Mouse (Mus musculus) MEL-GATA-1-ER (cell line): ENCODE results near the gene Kdm2b.
"Not testable (repeated sequence)": the region's sequence is repeated elsewhere in the genome, so short reads cannot be mapped to it uniquely, and the experiment has no call there.

Source experiments
- DNase-seq: peaks from one replicate; pipeline ENCODE4 v3.0.0-alpha.2; 2012; ENCODE audit warnings: low read depth; ENCODE audit errors: extremely low read depth

Kdm2b gene

DNA sequence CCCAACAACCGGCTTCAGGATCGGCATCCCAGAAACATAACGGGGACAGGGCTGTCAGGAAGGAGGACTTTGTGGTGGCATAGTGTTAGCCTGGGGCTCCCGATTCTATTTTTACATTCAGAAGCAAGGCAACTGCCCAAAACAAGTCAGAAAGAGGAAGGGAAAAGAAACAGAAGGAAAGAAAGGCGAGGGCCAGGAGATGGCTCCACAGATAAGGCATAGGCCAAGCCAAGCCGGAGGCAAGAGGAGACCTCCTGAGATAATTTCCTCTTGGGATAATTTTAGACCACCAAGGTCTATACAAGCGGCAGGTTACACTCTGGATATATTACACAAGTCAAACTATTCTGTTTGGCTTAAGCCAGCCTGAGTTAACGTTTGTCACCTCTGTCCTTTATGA, 10.7 kb downstream of the Kdm2b start:
- DNase-seq, result no peak

DNA sequence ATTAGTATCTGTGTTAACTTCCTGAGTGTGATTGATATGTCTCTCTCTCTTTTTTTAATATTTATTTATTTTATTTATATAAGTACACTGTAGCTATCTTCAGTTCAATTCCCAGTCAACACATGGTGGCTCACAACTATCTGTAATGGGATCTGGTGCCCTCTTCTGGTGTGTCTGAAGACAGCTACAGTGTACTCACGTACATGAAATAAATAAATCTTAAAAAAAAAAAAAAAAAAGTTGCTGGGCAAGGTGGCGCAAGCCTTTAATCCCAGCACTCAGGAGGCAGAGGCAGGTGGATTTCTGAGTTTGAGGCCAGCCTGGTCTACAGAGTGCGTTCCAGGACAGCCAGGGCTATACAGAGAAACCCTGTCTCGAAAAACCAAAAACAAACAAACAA, 14.9 kb downstream of the Kdm2b start:
- DNase-seq, result not testable (repeated sequence)

DNA sequence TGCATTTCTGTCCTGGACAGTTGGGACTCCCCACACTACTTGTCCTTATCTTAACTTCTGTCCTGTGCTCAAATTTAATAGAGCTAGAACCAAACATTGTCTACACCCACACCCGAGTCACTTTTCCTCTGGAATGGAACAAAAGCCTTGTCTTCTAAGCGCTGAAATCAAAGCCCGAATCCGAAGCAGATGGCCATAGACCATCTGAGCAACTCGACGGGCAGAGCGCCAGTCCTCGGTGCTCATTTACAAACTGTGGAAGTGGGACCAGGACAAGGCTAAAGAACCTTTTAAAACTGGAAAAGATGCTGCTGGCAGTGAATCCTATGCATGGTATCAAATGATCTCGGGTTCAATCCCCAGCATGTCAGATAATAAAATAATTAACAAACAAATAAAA, 17.5 kb downstream of the Kdm2b start:
- DNase-seq, result no peak

DNA sequence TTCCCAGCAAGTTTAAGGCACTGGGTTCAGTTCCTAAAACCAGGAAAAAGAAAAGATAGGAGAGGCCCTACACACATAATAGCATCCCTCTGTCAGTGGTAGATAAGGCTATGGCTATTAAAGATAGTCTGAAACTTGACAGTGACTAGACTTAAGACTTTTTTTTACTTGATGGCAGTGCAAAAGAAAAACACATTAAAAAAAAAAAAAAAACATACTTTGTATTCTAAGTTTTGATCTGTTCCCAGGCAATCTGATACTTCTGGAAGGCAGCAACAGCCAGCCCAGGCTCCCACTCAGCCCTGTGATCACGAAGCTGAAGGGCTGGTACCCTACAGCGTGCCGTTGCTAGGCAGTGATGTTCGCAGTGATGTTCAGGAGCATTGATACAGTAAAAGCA, 18.2 kb downstream of the Kdm2b start:
- no peak for DNase-seq

DNA sequence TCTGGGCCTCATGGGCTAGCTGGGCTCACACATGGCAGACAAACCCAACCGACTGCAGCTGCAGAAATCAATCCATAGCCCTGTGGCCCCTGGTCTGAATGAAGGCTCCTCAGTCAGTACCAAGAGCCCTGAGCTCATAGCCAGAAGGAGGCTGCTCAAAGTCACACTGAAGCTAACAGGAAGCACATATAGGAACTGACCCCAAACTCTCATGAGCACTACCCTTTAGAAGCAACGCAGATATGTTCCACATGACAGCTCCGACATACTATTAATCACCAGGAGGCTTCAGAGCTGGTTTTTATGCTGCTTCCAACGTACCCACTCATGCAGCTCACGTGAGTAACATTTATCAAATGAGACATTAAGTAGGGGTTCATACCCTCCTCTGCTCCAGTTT, 19.6 kb downstream of the Kdm2b start:
- DNase-seq, result no peak

DNA sequence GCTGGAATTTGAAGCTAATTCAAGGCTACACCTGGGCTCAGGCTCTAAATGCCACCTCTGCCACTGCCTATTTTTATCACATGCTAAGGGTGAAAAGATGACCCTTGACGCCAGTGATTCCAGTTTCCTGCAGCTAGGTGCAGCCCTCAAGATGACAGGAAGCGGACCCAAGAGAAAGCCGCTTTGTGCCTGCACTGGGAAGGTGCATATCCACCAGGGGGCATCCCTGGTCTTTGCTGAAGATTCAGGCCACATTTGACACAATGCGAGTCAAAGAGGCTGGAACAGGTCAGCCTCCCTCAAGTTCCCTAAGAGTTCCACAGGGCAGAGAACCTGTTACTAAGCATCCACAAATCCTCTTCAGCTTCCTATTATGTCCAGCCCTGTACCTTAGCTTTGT, 21.3 kb downstream of the Kdm2b start:
- DNase-seq, result no peak

- DNase-seq, result no peak
Observed at GRCm38 (mm10) chr5:122965427-122965826, 24.2 kb downstream of the Kdm2b start.

GRCm38 (mm10) chr5:122964853-122965252, 24.8 kb downstream of the Kdm2b start:
- DNase-seq, result no peak

- no peak for DNase-seq
Observed at GRCm38 (mm10) chr5:122961905-122962304, 27.7 kb downstream of the Kdm2b start.

- DNase-seq, result no peak
Observed at GRCm38 (mm10) chr5:122959391-122959790, 30.2 kb downstream of the Kdm2b start.

DNA sequence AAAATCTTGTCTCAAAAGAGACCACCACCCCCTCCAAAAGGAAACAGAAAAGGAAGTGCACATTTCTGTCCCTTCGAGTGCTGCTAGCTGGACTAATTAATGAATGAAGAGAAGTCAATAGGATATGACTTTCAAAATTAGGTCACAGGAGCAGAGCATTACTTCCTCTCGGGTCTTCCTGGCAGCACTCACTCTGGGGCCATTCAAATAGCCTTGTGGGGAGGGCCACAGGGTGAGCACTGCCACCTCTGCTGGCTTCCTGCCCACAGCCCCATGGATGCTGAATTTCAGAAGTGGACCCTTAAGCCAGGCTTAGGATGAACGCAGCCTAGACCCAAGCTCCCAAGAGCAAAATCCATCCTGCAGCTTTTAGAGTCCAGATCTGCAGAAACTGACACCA, 33.6 kb downstream of the Kdm2b start:
- no peak for DNase-seq

- no peak for DNase-seq
Observed at GRCm38 (mm10) chr5:122951913-122952641, 37.5 kb downstream of the Kdm2b start.

DNA sequence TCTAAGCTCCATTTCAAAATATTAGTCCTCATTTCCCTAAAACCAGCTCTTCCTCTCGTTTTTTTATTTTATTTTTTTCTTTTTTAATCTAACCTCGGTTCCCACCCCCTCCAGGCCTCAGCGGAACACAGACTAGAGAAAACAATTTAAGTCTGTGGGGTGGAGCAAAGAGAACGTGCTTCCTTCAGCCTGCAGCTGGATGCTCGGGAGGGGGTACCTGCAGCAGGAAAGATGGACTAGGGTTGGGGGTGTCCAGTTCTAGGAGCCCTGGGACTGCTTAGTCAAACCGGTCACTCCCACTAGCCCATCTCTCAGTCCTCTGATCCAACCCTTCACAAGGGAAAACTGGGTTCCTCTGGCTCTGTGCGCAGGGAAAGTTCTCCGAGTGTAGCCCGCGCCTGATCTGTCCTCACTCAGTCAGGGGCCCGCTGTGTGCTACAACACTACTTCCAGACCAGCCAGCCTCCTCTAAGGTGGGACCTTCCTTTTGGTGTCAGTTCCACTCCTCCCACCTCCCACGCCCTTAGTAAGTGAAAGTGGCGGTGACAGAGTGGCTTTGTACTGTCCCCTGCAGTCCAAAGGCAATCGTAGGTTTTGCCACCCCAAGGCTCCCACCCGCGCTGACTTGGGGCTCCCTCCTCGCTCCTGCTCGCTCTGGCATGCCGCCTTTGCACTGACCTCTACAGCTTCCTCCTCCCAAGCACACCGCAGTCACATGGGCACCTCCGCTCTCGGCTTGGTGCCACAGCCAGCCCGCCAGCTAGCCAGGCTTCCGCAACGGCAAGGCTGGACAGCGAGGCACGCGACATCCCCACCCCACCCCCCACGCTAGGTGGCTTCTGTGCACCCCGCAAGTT, 38.3 kb downstream of the Kdm2b start:
- DNase-seq, result no peak

GRCm38 (mm10) chr5:122950329-122950953, 39.2 kb downstream of the Kdm2b start:
- no peak for DNase-seq

DNA sequence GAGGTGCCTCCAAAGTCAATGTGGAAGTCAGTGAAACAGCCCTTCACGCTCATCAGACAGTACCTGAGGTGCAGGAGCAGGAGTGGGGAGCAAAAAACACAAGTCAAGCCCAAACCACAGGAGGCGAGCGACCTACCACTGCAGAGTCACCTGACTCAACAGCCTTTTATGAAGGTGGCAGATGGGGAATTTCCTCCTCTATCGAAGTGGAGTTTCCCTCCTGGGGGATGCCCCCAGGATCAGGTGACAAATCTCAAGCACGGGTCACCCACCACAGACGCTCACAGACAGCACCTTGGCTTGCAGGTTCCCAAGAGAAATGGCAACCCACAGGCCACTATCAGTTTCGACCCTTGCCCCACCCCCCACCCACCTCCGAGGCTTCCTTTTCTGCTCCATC, 40.5 kb downstream of the Kdm2b start:
- no peak for DNase-seq

DNA sequence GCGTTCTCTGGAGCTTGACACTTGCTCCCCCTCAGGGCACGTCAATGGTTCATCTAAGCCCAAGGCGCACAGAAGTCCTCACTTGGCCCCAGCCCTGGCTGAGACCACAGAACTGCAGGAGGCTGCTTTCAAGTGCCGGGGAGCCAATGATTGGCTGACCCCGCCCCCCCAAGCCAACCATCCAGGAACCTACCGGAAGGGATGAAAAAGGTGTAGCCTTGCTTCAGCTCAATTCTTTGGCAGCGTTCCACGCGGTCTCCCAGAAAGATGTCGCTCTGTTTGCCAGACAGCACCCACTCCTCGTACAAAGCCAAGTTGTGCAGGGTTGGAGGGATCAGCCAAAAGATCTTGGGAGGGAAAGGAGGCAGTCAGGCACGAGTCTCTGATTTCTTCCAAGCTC, 42.1 kb downstream of the Kdm2b start:
- DNase-seq, result no peak

- no peak for DNase-seq
Observed at GRCm38 (mm10) chr5:122938676-122939075, 50.9 kb downstream of the Kdm2b start.

GRCm38 (mm10) chr5:122937958-122938540, 51.6 kb downstream of the Kdm2b start:
- no peak for DNase-seq

DNA sequence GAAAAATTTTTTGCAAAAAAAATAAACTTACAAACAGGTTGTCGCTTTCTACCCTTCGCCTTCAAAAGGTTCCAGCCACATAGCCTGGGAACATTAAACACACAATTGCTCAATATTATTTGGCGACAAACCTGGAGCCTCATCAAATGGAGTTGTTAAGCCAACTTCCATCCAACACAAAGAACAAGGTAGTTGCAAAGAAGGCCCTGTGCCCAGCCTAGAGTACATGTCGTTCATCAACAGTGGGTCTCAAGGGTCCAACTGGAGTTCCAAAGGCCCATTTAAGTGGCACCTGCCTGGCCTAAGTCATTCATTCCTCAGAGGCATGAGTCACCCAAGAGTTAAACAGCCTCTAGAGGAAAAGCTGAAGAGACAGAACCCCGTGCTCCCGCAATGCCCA, 52.6 kb downstream of the Kdm2b start:
- no peak for DNase-seq

- DNase-seq, result no peak
Observed at GRCm38 (mm10) chr5:122935810-122936209, 53.8 kb downstream of the Kdm2b start.

GRCm38 (mm10) chr5:122930991-122931390, 58.6 kb downstream of the Kdm2b start:
- no peak for DNase-seq

GRCm38 (mm10) chr5:122928293-122928692, 61.3 kb downstream of the Kdm2b start:
- DNase-seq, result no peak
